11 mouse cellular contexts compared by ENCODE assay signal in genomic region chr10:38703954-38704761, GRCm38 (mm10).
A peak's percentile ranks its signal among the peaks of the same experiment; 100 is the strongest.
DNase-seq lines count a peak whose midpoint lies in the region; ATAC-seq lines count a peak whose summit lies in the region.
"Had no signal": no experiment of that assay in that cellular context is flagged by ENCODE, and none has a peak within 500 bp of the region (broad histone marks: within the 10 kb centered on the region; RNA-seq: fewer than 3 reads in every experiment).

No protein-coding gene starts in this region.

- H3K4me3 ChIP-seq in embryonic facial prominence, embryonic 12.5 days = no peak overlapping the region

- no peaks in the 10 kb centered on the region for H3K36me3 ChIP-seq in embryonic facial prominence, embryonic 12.5 days

- no peaks in the 10 kb centered on the region for H3K4me1 ChIP-seq in embryonic facial prominence, embryonic 12.5 days

- DNase-seq in kidney, postnatal 10 days = peak; percentile 24
- DNase-seq in kidney, adult 8-10 months = no peak
- peak; percentile 35 to 41 for DNase-seq in heart, postnatal 10 days
- DNase-seq in lung, postnatal 14 days = peak; percentile 55
- no peak for DNase-seq in right cerebral cortex, postnatal 36 days (ENCODE audit: low spot score in 2 of 2)
- no peak for DNase-seq in layer of hippocampus, adult 11-12 months (ENCODE audit: low spot score)
- DNase-seq in testis, postnatal 10 days (ENCODE audit: low spot score) = no peak
- DNase-seq: right cerebral cortex, postnatal 25 days had no signal

- 59% methylated on average over 4 of the region's 4 CpGs for WGBS in embryonic facial prominence, embryonic 12.5 days

- no peaks in the 10 kb centered on the region for H3K27me3 ChIP-seq in embryonic facial prominence, embryonic 12.5 days

- intact Hi-C loops in heart, postnatal 10 days (cut with DNase I) = no loop called here

- ATAC-seq in embryonic facial prominence, embryonic 12.5 days (ENCODE audit: insufficient number of reproducible peaks, insufficient read depth, low FRiP score, low TSS enrichment) = peak; percentile 56; the same call in 1 of the 2 replicates
- ATAC-seq: intestine, postnatal 0 days had no signal

- no peak overlapping the region for H3K9ac ChIP-seq in embryonic facial prominence, embryonic 12.5 days

- H3K4me2 ChIP-seq in embryonic facial prominence, embryonic 12.5 days (replicated peaks) = no peak overlapping the region

- no peaks in the 10 kb centered on the region for H3K9me3 ChIP-seq in embryonic facial prominence, embryonic 12.5 days

- H3K27ac ChIP-seq in embryonic facial prominence, embryonic 12.5 days = peak overlapping the region; percentile 23; the same call in 1 of the 2 replicates
- H3K27ac ChIP-seq: macrophage had no signal

Comparison
In these comparisons a context has a peak if more than half of its experiments do, and no peak if none do; other contexts are left out.
1. DNase-seq: peak in kidney, postnatal 10 days (single experiment), heart, postnatal 10 days (2 of 2) and lung, postnatal 14 days (single experiment); none in kidney, adult 8-10 months (0 of 2), right cerebral cortex, postnatal 36 days (0 of 2), layer of hippocampus, adult 11-12 months (single experiment) and testis, postnatal 10 days (single experiment).